Mouse (Mus musculus): ENCODE data around the gene Itgb7.

- TF ChIP-seq CTCF (IDR thresholded peaks at IDR 0.05; ENCODE audit: low read depth): no peak
- TF ChIP-seq EP300 (IDR thresholded peaks at IDR 0.05; ENCODE audit: low read depth): no peak
Observed at GRCm38 (mm10) chr15:102204674-102205505, 26.9 kb downstream of the Itgb7 start, which contains the start of gene Csad.
